Mouse (Mus musculus): ENCODE measurements around the gene Nufip2. TPM values are rescaled to one million over a fixed set of nuclear protein-coding genes. Genes with fewer than 3 reads are reported as not detected.
"Not testable (repeated sequence)": the region's sequence is repeated elsewhere in the genome, so short reads cannot be mapped to it uniquely, and the experiment has no call there.

Nufip2 gene
- polyA plus RNA-seq (2012; ENCODE audit: insufficient read depth, insufficient read length, missing spikeins) = 13.1 and 16.1 TPM in 2 replicates

DNA sequence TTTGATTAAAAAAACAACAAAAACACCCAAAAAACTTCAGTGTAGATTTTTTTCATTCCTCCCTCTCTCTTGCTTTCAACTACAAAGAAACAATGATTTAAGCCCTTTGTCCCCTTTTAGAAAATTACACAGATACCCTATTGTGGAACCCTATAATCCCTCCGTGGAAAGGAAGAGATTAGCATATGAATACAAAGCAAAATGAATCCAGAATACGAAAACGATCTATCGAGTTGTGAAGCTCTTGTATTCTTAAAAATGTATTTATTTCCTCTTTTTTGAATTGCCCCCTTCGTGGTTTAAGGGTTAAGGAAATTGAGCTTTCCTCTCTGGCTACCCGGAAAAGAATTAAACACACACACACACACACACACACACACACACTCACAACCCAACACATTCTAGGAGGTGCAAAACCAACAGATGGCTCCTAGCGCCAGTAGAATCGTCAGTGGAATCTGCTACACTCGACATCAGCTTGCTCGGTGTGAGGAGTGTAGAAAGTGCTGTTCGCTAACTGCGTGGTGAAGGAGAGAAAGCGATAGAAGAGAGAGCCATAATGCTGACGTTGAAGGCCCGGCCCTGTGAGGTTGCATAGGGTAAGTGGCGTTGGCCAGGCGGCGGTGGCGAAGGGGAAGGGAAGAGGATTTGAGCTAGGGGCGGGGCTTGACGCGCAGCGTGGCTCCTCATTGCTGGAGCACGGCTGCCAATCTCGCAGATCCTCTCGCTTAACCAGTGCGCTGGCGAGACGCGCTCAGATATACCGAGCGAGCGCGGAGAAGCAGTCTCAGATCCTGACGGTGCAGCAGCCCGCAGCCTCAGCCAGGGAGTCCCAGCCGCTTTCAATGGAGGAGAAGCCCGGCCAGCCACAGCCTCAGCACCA, at the start of gene Nufip2:
TSS of gene Nufip2 (plus strand) at position 773 of the 883 bp plus-strand sequence.
- Histone ChIP-seq H3K4me3 (ENCODE audit: insufficient read depth, low read depth, low read length) (peak within 1 kb of the TSS; percentile 98), H3K27ac (replicated peaks; ENCODE audit: low read depth, low read length) (peak within 1 kb of the TSS; percentile 98), H3K4me1 (ENCODE audit: control insufficient read depth, insufficient read depth, insufficient read length, low read length) (no peaks in the 10 kb centered on the region)

DNA sequence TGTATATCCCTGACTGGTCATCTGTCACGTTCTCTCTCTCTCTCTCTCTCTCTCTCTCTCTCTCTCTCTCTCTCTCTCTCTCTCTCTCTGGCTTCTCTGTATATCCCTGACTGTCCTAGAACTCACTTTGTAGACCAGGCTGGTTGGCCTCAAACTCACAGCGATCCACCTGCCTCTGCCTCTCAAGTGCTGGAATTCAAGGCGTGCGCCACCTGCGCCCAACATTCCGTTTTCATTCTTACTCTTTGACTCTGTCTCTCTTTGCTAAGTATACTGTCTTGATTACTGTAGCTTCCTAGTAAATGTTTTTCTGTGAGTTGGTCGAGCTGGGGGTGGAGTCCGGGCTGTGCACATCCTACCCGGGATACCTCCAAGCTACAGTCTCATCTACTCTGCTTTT, 44.6 kb upstream of the Nufip2 start:
- no peak overlapping the region for H3K27ac ChIP-seq (replicated peaks; ENCODE audit: low read depth, low read length)
- no peak overlapping the region for H3K4me3 ChIP-seq (ENCODE audit: insufficient read depth, low read depth, low read length)
- H3K4me1 ChIP-seq (ENCODE audit: control insufficient read depth, insufficient read depth, insufficient read length, low read length) = no peaks in the 10 kb centered on the region

DNA sequence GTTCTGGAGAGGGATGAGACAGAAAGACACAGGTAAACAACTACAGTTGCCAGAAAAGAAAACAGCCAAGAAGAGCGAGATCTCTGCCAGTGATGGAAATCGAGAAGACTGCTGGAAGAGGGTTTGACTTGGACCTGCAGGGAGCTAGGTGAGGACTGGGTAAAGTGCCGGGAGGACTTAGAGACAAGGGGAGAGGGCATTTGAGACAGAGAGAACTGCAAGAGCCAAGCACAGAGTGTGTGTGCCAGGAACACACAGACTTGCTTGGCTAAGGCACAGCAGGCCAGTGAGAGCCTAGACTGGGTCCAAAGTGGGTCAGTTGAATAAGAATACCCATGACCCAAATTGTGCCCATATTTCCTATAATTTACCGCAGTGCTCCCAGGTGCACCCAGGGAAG, 40.5 kb upstream of the Nufip2 start:
- H3K27ac ChIP-seq (replicated peaks; ENCODE audit: low read depth, low read length) = no peak overlapping the region

DNA sequence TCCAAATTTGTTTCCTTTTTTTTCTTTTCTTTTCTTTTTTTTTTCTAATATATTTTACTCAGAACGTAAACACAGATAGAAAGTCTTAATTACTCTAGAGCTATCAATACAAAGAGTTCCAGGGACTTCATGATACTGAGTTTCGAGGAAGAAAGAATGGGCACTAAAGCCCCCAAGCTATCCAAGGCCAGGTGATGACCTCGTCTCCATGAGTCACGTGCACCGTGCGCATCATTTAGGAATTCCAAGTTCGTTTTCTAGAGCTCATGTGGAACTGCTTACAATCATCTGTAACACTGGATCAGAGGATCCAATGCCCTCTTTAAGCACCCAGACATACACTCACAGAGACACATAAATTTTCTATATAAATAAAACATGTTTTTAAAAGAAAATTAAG, 37.1 kb upstream of the Nufip2 start:
- no peak overlapping the region for H3K4me3 ChIP-seq (ENCODE audit: insufficient read depth, low read depth, low read length)
- H3K4me1 ChIP-seq (ENCODE audit: control insufficient read depth, insufficient read depth, insufficient read length, low read length) = no peaks in the 10 kb centered on the region
- H3K27ac ChIP-seq (replicated peaks; ENCODE audit: low read depth, low read length) = no peak overlapping the region

More for the DNA sequence above, 40.5 kb upstream of the Nufip2 start:
- no peak overlapping the region for H3K4me3 ChIP-seq (ENCODE audit: insufficient read depth, low read depth, low read length)
- no peaks in the 10 kb centered on the region for H3K4me1 ChIP-seq (ENCODE audit: control insufficient read depth, insufficient read depth, insufficient read length, low read length)

DNA sequence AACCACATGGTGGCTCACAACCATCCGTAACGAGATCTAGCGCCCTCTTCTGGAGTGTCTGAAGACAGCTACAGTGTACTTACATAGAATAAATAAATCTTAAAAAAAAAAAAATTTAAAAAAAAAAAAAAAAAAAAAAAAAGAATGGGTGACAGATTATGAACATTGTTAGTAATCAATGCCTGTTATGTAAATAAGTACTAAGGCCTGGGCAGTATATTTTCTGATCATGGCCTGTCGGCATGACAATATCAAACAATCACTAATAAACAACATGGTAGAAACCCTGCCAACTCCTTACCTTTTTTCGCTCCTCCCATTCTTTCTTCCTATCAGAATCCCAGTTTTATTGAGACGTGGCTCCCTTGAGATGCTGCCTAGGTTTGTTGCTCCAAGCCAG, 33.5 kb upstream of the Nufip2 start:
- no peaks in the 10 kb centered on the region for H3K4me1 ChIP-seq (ENCODE audit: control insufficient read depth, insufficient read depth, insufficient read length, low read length)
- H3K4me3 ChIP-seq (ENCODE audit: insufficient read depth, low read depth, low read length) = no peak overlapping the region
- H3K27ac ChIP-seq (replicated peaks; ENCODE audit: low read depth, low read length) = no peak overlapping the region

DNA sequence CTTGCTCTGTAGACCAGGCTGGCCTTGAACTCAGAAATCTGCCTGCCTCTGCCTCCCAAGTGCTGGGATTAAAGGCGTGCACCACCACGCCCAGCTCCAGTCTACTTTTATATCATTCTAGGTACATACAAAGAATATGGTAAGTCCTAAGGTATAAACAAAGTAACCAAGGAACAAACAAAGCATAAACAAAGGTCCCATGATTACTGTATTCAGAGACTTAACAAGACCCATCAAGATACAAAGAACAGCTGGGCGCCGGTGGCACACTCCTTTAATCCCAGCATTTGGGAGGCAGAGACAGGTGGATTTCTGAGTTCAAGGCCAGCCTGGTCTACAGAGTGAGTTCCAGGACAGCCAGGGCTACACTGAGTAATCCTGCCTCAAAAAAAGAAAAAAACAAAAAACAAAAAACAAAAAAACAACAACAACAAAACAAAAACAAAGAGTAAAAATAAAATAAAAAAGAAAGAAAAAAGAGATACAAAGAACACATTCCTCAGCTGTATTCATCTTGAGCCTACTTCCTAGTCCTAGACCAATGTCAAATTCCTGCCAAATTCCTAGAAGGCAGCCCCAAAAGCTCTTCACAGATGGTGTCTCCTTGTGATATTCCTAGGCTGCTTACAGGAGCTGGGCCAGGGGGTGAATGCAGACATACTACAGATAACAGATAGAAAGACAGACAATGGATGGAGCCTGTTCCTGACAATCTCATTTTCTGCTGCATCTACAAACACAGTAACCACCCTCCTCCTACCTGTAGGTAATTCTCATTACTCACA, 32.4 kb upstream of the Nufip2 start:
- not testable (repeated sequence) for H3K4me1 ChIP-seq (ENCODE audit: control insufficient read depth, insufficient read depth, insufficient read length, low read length); H3K27ac ChIP-seq (replicated peaks; ENCODE audit: low read depth, low read length); H3K4me3 ChIP-seq (ENCODE audit: insufficient read depth, low read depth, low read length)

DNA sequence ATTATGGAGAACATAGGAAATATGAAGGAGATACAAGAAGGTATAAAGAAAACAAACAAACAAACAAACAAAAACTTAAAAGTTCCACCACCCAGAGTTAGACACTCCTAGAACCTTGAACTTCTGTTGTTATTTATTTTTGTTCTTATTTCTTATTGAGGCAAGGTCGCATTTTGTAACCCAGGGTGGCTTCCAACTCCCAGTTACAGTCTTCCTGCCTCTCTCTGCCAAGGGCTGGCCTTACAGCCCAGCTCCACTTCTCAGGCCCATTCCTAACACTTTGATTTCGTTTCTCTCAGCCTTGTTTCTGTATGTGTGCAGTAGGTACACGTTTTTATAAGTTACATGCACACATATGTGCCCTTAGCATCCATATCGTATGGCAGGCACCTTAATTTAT, 26.0 kb upstream of the Nufip2 start:
- Histone ChIP-seq H3K4me1 (ENCODE audit: control insufficient read depth, insufficient read depth, insufficient read length, low read length) (no peaks in the 10 kb centered on the region), H3K27ac (replicated peaks; ENCODE audit: low read depth, low read length) (no peak overlapping the region), H3K4me3 (ENCODE audit: insufficient read depth, low read depth, low read length) (no peak overlapping the region)

DNA sequence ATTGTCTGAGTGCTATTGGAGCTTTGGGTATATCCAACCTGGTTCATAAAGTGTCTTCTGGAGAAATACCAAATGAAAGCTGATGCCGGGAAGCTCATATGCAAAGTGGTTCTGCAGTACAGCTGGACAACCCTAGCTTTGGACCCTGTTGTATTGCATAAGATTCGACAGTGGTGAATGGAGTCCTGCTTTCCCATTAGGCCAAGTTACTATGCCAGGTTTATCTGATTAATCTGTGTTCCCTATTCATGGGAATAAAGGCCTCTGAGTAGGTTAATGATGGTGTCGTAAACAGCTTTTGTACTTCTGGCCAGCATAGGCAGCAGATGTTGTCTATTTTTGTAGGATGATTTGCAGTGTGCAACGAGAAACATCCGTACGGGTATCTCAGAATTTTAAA, 22.3 kb upstream of the Nufip2 start:
- Histone ChIP-seq H3K27ac (replicated peaks; ENCODE audit: low read depth, low read length) (no peak overlapping the region), H3K4me1 (ENCODE audit: control insufficient read depth, insufficient read depth, insufficient read length, low read length) (no peaks in the 10 kb centered on the region), H3K4me3 (ENCODE audit: insufficient read depth, low read depth, low read length) (no peak overlapping the region)

DNA sequence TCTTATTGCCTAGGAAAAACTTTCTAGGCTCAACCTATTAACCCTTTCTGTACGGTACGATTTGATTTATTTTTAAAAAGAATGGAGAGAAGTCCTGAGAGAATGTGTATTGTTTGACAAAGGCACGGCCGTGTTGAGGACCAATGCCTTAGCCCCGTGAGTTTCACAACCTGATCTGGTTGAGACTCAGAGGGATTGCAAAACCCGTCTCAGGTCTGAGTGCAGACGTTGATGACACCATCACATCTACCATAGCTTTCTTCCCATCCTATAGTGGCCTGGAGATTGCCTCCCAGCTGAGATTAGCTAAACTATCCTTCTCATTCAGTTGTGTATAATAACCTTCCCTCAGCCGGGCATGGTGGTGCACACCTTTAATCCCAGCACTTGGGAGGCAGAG, 21.9 kb upstream of the Nufip2 start:
- Histone ChIP-seq H3K4me1 (ENCODE audit: control insufficient read depth, insufficient read depth, insufficient read length, low read length) (no peaks in the 10 kb centered on the region), H3K4me3 (ENCODE audit: insufficient read depth, low read depth, low read length) (no peak overlapping the region), H3K27ac (replicated peaks; ENCODE audit: low read depth, low read length) (no peak overlapping the region)

DNA sequence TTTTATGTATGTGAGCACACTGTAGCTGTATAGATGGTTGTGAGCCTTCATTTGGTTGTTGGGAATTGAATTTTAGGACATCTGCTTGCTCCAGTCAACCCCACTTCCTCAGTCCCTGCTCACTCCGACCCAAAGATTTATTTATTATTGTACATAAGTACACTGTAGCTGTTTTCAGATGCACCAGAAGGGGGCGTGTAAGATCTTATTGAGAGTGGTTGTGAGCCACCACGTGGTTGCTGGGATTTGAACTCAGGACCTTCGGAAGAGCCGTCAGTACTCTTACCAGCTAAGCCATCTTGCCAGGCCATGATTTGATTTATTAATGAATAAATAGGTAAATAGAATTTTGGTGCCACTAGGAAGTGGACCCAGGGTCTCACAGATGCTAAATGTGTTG, 20.6 kb upstream of the Nufip2 start:
- not testable (repeated sequence) for H3K4me3 ChIP-seq (ENCODE audit: insufficient read depth, low read depth, low read length); H3K4me1 ChIP-seq (ENCODE audit: control insufficient read depth, insufficient read depth, insufficient read length, low read length); H3K27ac ChIP-seq (replicated peaks; ENCODE audit: low read depth, low read length)

DNA sequence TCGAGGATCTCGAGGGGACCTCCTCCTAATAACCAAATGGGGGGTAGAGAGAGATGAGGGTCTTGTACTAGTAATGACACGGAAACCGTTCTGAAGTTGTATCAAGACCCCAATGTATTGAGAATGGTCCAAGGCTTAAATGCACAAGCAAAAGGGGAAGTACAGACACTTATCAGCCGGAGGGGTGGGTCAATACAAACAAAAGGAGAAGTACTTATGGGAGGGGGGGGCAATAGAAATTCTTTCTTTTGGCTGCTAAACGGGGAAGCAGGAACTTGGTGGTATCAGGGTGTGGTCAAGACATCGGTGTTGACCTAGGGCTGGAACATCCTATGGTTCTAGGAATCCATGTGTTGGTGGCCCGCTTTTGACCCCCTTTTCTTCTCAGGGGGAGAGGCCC, 19.2 kb upstream of the Nufip2 start:
- not testable (repeated sequence) for H3K27ac ChIP-seq (replicated peaks; ENCODE audit: low read depth, low read length); H3K4me1 ChIP-seq (ENCODE audit: control insufficient read depth, insufficient read depth, insufficient read length, low read length); H3K4me3 ChIP-seq (ENCODE audit: insufficient read depth, low read depth, low read length)

DNA sequence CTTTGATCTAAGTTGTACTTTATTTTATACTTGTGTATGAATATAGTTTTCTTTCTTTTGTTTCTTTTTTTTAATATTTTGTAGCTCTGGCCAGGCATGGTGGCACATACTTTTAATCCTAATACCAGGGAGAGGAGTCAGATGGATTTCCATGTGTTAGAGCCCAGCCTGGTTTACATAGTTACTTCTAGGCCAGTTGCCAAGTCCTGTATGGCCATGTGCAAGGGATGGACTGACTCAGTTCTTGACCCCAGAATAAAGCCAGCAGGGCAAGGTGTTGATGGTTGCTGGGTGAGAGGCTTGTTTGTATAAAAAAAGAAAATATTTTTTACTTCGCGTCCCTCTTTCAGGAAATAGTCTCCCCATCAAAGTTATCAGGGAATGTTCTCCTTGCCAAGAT, 13.2 kb upstream of the Nufip2 start:
- Histone ChIP-seq H3K4me3 (ENCODE audit: insufficient read depth, low read depth, low read length) (no peak overlapping the region), H3K27ac (replicated peaks; ENCODE audit: low read depth, low read length) (no peak overlapping the region), H3K4me1 (ENCODE audit: control insufficient read depth, insufficient read depth, insufficient read length, low read length) (no peaks in the 10 kb centered on the region)

DNA sequence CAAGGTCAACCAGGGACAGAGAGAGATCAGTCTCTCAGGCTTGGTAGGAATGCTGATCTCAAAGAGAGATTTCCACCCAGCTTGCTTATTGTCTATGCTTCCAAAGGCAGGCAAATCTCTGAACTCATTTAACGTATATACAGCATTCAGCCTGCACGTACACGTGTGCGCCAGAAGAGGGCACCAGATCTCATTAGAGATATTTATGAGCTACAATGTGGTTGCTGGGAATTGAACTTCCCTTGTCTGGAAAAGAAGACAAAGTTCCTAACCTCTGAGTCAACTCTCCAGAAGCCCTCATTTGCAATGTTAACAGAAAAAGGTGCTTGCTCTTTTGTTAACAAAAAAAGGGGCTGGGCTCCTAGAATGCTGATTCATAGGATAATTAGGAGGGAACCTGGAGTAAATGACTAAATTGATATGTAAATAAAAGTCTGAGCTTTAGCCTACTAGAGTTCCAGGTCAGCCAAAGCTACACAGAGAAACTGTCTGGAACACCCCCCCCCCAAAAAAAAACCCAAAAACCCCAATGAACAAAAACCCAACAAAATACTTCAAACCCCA, 12.4 kb upstream of the Nufip2 start:
- Histone ChIP-seq H3K4me3 (ENCODE audit: insufficient read depth, low read depth, low read length) (no peak overlapping the region), H3K27ac (replicated peaks; ENCODE audit: low read depth, low read length) (no peak overlapping the region)

DNA sequence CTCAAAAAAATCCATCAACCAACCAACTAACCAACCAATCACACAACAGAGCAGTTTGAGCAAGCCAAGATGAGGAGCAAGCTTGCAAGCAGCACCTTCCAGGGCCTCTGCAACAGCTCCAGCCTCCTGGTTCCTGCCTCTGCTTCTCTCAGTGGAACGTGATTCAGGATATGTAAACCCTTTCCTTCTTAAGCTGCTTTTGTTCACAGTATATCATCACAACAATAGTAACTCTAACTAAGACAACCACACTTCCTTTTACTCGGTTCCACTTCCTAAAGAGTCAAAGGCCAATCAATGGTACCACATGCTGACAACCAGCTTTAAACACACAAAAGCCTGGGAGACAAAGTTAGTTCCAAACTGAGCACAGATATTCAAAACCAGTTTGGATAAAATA, 5.9 kb upstream of the Nufip2 start:
- H3K4me3 ChIP-seq (ENCODE audit: insufficient read depth, low read depth, low read length) = no peak overlapping the region
- H3K27ac ChIP-seq (replicated peaks; ENCODE audit: low read depth, low read length) = no peak overlapping the region
- H3K4me1 ChIP-seq (ENCODE audit: control insufficient read depth, insufficient read depth, insufficient read length, low read length) = no peaks in the 10 kb centered on the region

More for the DNA sequence above, 12.4 kb upstream of the Nufip2 start:
- H3K4me1 ChIP-seq (ENCODE audit: control insufficient read depth, insufficient read depth, insufficient read length, low read length) = no peaks in the 10 kb centered on the region

DNA sequence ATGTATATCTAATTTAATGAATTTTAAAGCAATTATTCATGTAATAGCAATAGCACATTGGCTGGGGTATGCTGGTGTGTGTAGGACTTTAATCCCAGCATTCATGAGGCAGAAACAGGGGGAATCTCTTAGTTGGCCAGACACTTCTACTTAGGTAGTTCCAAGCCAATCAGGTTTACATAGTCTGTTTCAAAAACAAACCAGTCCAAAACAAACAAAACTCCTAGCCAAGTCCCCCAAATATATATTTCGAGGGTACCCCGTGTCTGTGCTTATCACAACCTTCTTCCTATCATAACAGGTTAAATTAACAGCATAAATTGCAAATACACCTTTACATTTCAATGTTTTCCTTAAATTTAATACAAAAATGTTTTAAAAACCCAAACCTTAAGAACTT, 1.1 kb upstream of the Nufip2 start:
- Histone ChIP-seq H3K4me1 (ENCODE audit: control insufficient read depth, insufficient read depth, insufficient read length, low read length) (no peaks in the 10 kb centered on the region), H3K4me3 (ENCODE audit: insufficient read depth, low read depth, low read length) (no peak overlapping the region), H3K27ac (replicated peaks; ENCODE audit: low read depth, low read length) (no peak overlapping the region)
